Mouse (Mus musculus): ENCODE results near the gene Tm4sf4.

The Tm4sf4 gene

GRCm38 (mm10) chr3:57472407-57472806 lies 47.3 kb downstream of the Tm4sf4 start:
- DNase-seq (ENCODE audit: low read depth in 2 of 2, low spot score in 2 of 2), result no peak

GRCm38 (mm10) chr3:57474421-57474820 lies 49.3 kb downstream of the Tm4sf4 start:
- DNase-seq (ENCODE audit: low read depth in 2 of 2, low spot score in 2 of 2), result no peak

- no peak for DNase-seq (ENCODE audit: low read depth in 2 of 2, low spot score in 2 of 2)
Observed at GRCm38 (mm10) chr3:57480640-57481039, 55.5 kb downstream of the Tm4sf4 start.

DNA sequence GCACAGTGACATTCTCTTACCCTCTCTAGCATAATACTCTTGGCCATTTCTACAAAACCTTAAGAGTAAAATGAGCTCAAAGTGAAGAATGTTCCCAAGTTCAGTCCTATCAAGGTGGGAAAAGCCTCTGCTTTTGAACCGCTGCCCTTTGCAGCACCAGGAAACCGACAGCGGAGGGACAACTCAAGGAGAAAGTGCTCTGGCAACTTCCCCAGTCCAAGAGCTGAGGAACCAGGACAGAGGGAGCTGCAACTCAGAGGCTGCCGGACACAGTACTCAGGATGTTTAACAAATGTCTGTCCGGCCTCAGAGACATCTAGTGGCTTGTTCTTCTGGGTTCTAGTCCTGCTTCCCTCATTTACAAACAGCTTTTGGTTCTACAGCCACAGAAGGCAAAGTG lies 56.9 kb downstream of the Tm4sf4 start:
- DNase-seq (ENCODE audit: low read depth in 2 of 2, low spot score in 2 of 2), result no peak

GRCm38 (mm10) chr3:57486068-57486467 lies 61.0 kb downstream of the Tm4sf4 start:
- no peak for DNase-seq (ENCODE audit: low read depth in 2 of 2, low spot score in 2 of 2)

DNA sequence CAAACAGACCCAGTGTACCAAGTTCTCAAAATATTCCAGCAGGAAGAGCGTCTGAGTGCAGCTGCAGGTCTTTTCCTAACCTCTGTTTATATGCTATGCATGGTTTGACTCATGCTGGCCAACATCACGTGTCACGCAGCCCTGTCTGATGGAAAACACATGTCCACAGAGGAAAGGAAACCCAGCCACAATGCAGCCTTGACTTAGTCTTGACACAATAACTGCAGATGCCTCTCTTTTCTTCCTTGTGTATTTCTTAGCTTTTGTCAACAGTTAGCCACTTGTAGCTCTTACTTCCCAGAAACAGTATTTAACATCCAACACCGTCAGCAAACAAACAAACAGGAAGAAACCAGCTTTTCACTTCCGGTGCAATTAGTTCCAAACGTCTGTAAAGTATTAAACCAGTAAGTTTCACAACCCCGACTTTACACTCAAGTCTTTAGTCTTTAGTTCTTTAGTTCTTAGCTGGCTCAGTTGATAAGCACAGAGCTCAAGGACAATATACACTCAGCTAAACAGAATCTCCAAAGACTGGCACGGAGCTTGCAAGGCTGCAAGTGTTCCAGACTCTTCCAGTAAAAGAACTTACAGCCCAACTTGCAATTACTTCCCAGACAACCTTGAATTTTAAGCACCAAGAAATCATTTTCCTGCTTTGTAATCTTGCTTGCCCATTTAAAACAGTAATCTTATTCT lies 62.5 kb downstream of the Tm4sf4 start:
- no peak for DNase-seq (ENCODE audit: low read depth in 2 of 2, low spot score in 2 of 2)

Data from CD8-positive naive resting alpha-beta T cell, adult 2 months (primary cell).